Mouse (Mus musculus): ENCODE results near the gene Ntm. TPM values are rescaled to one million over a fixed set of nuclear protein-coding genes. Genes with fewer than 3 reads are reported as not detected.

Gene Ntm
- polyA plus RNA-seq, 1 experiment = 5.4 TPM

DNA sequence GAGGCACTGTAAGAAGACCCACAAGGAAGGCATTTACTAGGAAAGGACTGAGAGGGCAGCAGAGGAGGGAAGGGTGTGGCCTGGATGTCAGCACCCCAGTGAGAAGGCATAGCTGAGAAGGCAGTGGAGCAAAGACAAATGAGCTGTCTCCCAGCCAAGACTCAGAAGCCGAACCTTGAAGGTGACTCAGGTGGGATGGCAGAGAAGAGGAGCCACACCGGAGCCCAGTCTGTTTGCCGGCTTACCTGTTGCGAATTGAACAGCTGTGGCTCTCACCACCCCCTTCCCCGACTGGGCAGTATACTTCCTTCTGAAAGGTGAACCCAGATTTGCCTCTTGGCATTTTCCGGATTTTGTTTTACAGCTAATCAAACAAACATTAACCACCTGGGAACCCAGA lies 902.6 kb downstream of the Ntm start:
- H3K4me1 ChIP-seq (ENCODE audit: control insufficient read depth, insufficient read depth, low read length) = no peaks in the 10 kb centered on the region
- no peak for TF ChIP-seq CTCF (IDR thresholded peaks at IDR 0.05; ENCODE audit: control insufficient read depth, insufficient read depth, insufficient replicate concordance, low read depth, low read length)
- no peak for TF ChIP-seq POLR2A (IDR thresholded peaks at IDR 0.05; ENCODE audit: control insufficient read depth, low read depth, low read length)
- H3K27me3 ChIP-seq (ENCODE audit: control insufficient read depth, insufficient read depth, low read length) = no peaks in the 10 kb centered on the region
- H3K4me3 ChIP-seq (ENCODE audit: control insufficient read depth, low read depth, low read length) = no peak overlapping the region
- H3K27ac ChIP-seq (ENCODE audit: control insufficient read depth, insufficient read depth, low read depth, low read length) = no peak overlapping the region
- no peaks in the 10 kb centered on the region; the same call in 1 of the 2 replicates for H3K36me3 ChIP-seq (ENCODE audit: control insufficient read depth, insufficient read depth, low read length)

DNA sequence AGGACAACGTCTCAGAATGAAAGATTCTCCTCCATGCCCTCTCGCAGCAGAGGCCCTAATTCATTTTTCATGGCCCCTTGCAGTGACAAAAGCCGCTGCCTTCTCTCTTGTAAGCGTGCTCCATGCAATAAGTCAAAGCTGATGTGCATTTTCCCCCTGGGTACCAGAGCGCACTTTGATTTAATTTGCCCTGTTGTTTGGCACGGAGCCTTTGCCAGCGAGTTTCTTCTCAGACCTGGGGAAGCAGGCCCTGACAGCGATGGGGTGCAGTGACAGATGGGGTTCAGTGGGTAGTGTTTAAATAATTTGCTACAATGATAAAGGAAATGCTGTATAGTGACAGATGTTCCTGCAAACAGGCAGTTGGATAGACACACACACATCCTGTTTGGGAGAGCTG lies 904.1 kb downstream of the Ntm start:
- H3K27me3 ChIP-seq (ENCODE audit: control insufficient read depth, insufficient read depth, low read length) = no peaks in the 10 kb centered on the region
- TF ChIP-seq CTCF (IDR thresholded peaks at IDR 0.05; ENCODE audit: control insufficient read depth, insufficient read depth, insufficient replicate concordance, low read depth, low read length) = no peak
- no peak for TF ChIP-seq POLR2A (IDR thresholded peaks at IDR 0.05; ENCODE audit: control insufficient read depth, low read depth, low read length)

DNA sequence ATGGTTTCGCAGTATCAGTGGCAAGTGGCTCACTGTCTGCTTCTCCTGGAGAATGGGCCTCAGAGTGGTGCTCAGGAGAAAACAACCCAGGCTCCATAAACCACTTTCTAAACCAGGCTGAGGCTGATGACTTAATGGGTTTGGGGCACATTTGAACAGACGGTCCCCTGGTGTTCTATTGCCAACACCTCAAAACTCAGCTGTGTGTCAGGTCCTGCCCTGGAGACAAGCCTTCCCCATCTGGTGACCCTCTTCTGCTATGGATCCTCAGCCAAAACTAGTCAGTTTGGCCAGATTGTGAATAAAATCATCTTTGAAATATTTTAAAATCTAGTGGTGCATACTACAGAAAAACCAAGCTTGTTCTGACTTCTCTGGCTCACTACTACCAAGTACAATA lies 907.3 kb downstream of the Ntm start:
- no peak overlapping the region for H3K4me3 ChIP-seq (ENCODE audit: control insufficient read depth, low read depth, low read length)
- no peaks in the 10 kb centered on the region for H3K4me1 ChIP-seq (ENCODE audit: control insufficient read depth, insufficient read depth, low read length)
- no peaks in the 10 kb centered on the region; the same call in 1 of the 2 replicates for H3K36me3 ChIP-seq (ENCODE audit: control insufficient read depth, insufficient read depth, low read length)
- no peak for TF ChIP-seq POLR2A (IDR thresholded peaks at IDR 0.05; ENCODE audit: control insufficient read depth, low read depth, low read length)
- no peak for TF ChIP-seq CTCF (IDR thresholded peaks at IDR 0.05; ENCODE audit: control insufficient read depth, insufficient read depth, insufficient replicate concordance, low read depth, low read length)
- H3K27ac ChIP-seq (ENCODE audit: control insufficient read depth, insufficient read depth, low read depth, low read length) = no peak overlapping the region
- H3K27me3 ChIP-seq (ENCODE audit: control insufficient read depth, insufficient read depth, low read length) = no peaks in the 10 kb centered on the region

More for the DNA sequence above, 904.1 kb downstream of the Ntm start:
- Histone ChIP-seq H3K4me1 (ENCODE audit: control insufficient read depth, insufficient read depth, low read length) (no peaks in the 10 kb centered on the region), H3K36me3 (ENCODE audit: control insufficient read depth, insufficient read depth, low read length) (no peaks in the 10 kb centered on the region; the same call in 1 of the 2 replicates), H3K27ac (ENCODE audit: control insufficient read depth, insufficient read depth, low read depth, low read length) (no peak overlapping the region), H3K4me3 (ENCODE audit: control insufficient read depth, low read depth, low read length) (no peak overlapping the region)

DNA sequence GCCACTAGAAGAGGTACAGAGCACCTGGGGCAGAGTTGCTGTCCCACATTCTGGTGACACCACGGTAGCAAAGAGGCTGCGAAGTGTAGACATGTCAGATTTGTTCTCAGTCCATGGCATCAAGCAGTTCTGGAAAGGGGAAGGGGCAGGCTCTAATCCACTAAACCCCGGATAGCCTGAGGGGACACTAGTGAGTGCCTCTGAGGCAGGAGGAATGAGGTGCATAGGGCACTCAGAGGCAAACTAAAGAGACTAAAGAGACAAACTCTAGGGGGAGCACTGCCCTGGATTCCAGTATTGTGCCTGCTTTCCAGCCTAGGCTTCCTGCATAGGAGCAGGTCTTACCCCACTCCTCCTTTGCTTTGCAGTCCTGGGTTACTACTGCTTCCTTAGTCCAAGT lies 926.5 kb downstream of the Ntm start:
- no peaks in the 10 kb centered on the region for H3K36me3 ChIP-seq (ENCODE audit: control insufficient read depth, insufficient read depth, low read length)
- H3K27ac ChIP-seq (ENCODE audit: control insufficient read depth, insufficient read depth, low read depth, low read length) = no peak overlapping the region
- H3K4me3 ChIP-seq (ENCODE audit: control insufficient read depth, low read depth, low read length) = no peak overlapping the region
- TF ChIP-seq CTCF (IDR thresholded peaks at IDR 0.05; ENCODE audit: control insufficient read depth, insufficient read depth, insufficient replicate concordance, low read depth, low read length) (no peak), POLR2A (IDR thresholded peaks at IDR 0.05; ENCODE audit: control insufficient read depth, low read depth, low read length) (no peak)
- H3K27me3 ChIP-seq (ENCODE audit: control insufficient read depth, insufficient read depth, low read length) = no peaks in the 10 kb centered on the region
- no peaks in the 10 kb centered on the region for H3K4me1 ChIP-seq (ENCODE audit: control insufficient read depth, insufficient read depth, low read length)

DNA sequence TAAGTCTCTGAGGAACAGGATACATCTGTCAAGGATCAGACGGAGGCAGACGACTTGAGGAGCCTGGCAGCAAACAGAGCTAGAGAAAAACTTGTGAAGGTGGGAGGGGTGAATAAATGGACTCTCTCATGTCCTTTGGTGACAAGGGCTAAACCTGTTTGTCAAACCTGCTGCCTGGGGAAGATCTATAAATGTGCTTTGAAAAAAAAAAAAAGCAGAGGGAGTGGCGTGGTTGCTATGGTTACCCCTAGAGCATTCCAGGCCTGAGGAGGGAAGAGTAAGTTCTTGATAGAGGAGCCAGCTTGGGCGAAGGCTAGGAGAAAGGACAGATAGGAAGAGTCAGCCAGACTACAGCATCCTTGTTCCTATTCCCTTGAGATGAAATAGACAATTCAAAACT lies 926.9 kb downstream of the Ntm start:
- no peak overlapping the region for H3K4me3 ChIP-seq (ENCODE audit: control insufficient read depth, low read depth, low read length)
- no peak for TF ChIP-seq CTCF (IDR thresholded peaks at IDR 0.05; ENCODE audit: control insufficient read depth, insufficient read depth, insufficient replicate concordance, low read depth, low read length)
- no peak for TF ChIP-seq POLR2A (IDR thresholded peaks at IDR 0.05; ENCODE audit: control insufficient read depth, low read depth, low read length)
- H3K36me3 ChIP-seq (ENCODE audit: control insufficient read depth, insufficient read depth, low read length) = no peaks in the 10 kb centered on the region
- no peak overlapping the region for H3K27ac ChIP-seq (ENCODE audit: control insufficient read depth, insufficient read depth, low read depth, low read length)
- H3K27me3 ChIP-seq (ENCODE audit: control insufficient read depth, insufficient read depth, low read length) = no peaks in the 10 kb centered on the region
- no peaks in the 10 kb centered on the region for H3K4me1 ChIP-seq (ENCODE audit: control insufficient read depth, insufficient read depth, low read length)

DNA sequence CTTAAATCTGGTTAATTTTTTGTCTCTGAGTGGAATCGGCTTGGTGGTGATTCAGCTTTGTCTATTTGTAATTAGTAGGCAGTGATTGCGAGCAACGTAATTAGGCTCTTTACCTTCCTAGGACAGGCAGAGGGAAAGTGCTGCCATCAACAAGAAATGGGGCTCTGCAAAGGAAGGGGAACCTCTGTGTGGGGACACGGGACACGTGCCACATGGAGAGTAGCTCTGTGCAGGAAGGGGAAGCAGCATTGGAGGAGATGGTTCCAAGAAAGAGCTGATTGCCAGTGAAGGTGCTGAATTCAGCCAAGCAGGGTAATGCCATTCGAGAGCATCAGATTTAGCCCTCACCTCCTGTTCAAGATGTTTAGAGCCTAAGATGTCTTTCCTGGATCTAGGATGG lies 936.5 kb downstream of the Ntm start:
- Histone ChIP-seq H3K4me3 (ENCODE audit: control insufficient read depth, low read depth, low read length) (no peak overlapping the region), H3K27ac (ENCODE audit: control insufficient read depth, insufficient read depth, low read depth, low read length) (no peak overlapping the region), H3K36me3 (ENCODE audit: control insufficient read depth, insufficient read depth, low read length) (no peaks in the 10 kb centered on the region), H3K4me1 (ENCODE audit: control insufficient read depth, insufficient read depth, low read length) (no peaks in the 10 kb centered on the region), H3K27me3 (ENCODE audit: control insufficient read depth, insufficient read depth, low read length) (no peaks in the 10 kb centered on the region)
- TF ChIP-seq POLR2A (IDR thresholded peaks at IDR 0.05; ENCODE audit: control insufficient read depth, low read depth, low read length) (no peak), CTCF (IDR thresholded peaks at IDR 0.05; ENCODE audit: control insufficient read depth, insufficient read depth, insufficient replicate concordance, low read depth, low read length) (no peak)

DNA sequence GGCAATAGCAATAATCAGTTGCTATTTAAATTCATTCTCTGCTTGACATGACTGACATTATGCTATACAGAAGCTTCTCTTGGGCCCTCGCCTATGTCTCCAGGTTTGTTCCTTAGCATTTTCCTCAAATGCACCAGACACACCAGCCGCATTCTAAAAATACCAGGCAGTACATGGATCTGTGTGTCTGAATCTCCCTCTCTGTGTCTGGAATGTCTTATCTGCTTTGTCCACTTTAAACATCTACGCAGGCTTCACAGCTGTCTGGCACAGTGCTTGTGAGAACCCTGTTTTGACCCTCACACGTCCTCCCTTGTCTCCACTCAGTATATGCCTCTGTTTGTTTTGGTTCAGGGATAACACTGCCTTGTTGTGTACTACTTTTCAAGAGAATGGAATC lies 937.3 kb downstream of the Ntm start:
- Histone ChIP-seq H3K36me3 (ENCODE audit: control insufficient read depth, insufficient read depth, low read length) (no peaks in the 10 kb centered on the region), H3K4me3 (ENCODE audit: control insufficient read depth, low read depth, low read length) (no peak overlapping the region), H3K4me1 (ENCODE audit: control insufficient read depth, insufficient read depth, low read length) (no peaks in the 10 kb centered on the region), H3K27ac (ENCODE audit: control insufficient read depth, insufficient read depth, low read depth, low read length) (no peak overlapping the region), H3K27me3 (ENCODE audit: control insufficient read depth, insufficient read depth, low read length) (no peaks in the 10 kb centered on the region)
- TF ChIP-seq CTCF (IDR thresholded peaks at IDR 0.05; ENCODE audit: control insufficient read depth, insufficient read depth, insufficient replicate concordance, low read depth, low read length) (no peak), POLR2A (IDR thresholded peaks at IDR 0.05; ENCODE audit: control insufficient read depth, low read depth, low read length) (no peak)

DNA sequence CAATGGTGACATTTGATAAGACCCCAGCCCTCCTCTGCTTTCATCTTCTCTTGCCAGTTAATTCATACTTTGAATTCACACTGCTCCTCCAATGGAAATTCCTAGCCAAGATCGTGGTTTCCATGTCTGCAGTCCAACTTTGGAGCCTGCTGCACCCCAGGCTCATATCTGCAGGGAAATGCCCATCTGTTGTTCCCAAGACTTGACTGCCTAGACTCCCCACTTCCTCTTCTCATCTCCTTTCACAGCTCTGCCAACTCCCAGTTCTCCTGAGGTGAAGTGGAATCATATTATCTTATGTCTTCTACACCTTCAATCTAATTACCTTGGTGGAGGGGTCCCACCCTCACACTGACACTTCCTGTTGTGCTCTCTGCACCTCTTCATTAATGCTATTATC lies 937.8 kb downstream of the Ntm start:
- Histone ChIP-seq H3K4me3 (ENCODE audit: control insufficient read depth, low read depth, low read length) (no peak overlapping the region), H3K27ac (ENCODE audit: control insufficient read depth, insufficient read depth, low read depth, low read length) (no peak overlapping the region), H3K27me3 (ENCODE audit: control insufficient read depth, insufficient read depth, low read length) (no peaks in the 10 kb centered on the region), H3K36me3 (ENCODE audit: control insufficient read depth, insufficient read depth, low read length) (no peaks in the 10 kb centered on the region), H3K4me1 (ENCODE audit: control insufficient read depth, insufficient read depth, low read length) (no peaks in the 10 kb centered on the region)
- no peak for TF ChIP-seq CTCF (IDR thresholded peaks at IDR 0.05; ENCODE audit: control insufficient read depth, insufficient read depth, insufficient replicate concordance, low read depth, low read length)
- no peak for TF ChIP-seq POLR2A (IDR thresholded peaks at IDR 0.05; ENCODE audit: control insufficient read depth, low read depth, low read length)
